Mouse (Mus musculus) stomach, embryonic 15.5 days (tissue): Measurements from ENCODE around the gene Celf2. TPM values are rescaled to one million over a fixed set of nuclear protein-coding genes. Genes with fewer than 3 reads are reported as not detected.

Experiments
- ATAC-seq: fragments of 200-750 bp; cut with Nextera tagmentation; 2 replicates; pipeline ENCODE4 v1.8.0; 2017; ENCODE audit warnings: low read depth, moderate number of reproducible peaks, moderate TSS enrichment; ENCODE audit not compliant: insufficient read depth, low FRiP score
- H3K27ac ChIP-seq: fragments of 300-500 bp; sonication (generic); 2 replicates; pipeline ENCODE4 v1.5.1; 2015; ENCODE audit warnings: mild to moderate bottlenecking, inconsistent platforms
- H3K27me3 ChIP-seq: fragments of 300-500 bp; sonication (generic); replicated peaks from 2 replicates; pipeline ENCODE4 v1.6.1; 2015; ENCODE audit warnings: inconsistent platforms
- H3K36me3 ChIP-seq: fragments of 300-500 bp; sonication (generic); 2 replicates; pipeline ENCODE4 v1.6.1; 2015; ENCODE audit warnings: inconsistent platforms
- H3K4me1 ChIP-seq: fragments of 300-500 bp; sonication (generic); 2 replicates; pipeline ENCODE4 v1.6.1; 2015; ENCODE audit warnings: inconsistent platforms
- H3K4me2 ChIP-seq: fragments of 300-500 bp; sonication (generic); 2 replicates; pipeline ENCODE4 v1.6.1; 2015; ENCODE audit warnings: mild to moderate bottlenecking, inconsistent platforms
- H3K4me3 ChIP-seq: fragments of 300-500 bp; sonication (generic); replicated peaks from 2 replicates; pipeline ENCODE4 v1.5.1; 2015; ENCODE audit warnings: inconsistent platforms
- H3K9ac ChIP-seq: fragments of 300-500 bp; sonication (generic); 2 replicates; pipeline ENCODE4 v1.6.1; 2015; ENCODE audit warnings: inconsistent platforms
- H3K9me3 ChIP-seq: fragments of 300-500 bp; sonication (generic); 2 replicates; pipeline ENCODE4 v1.6.1; 2016; ENCODE audit warnings: inconsistent platforms
- WGBS: fragments of 180-500 bp; shearing (Covaris S2); methylation state at CpG from one replicate; pipeline ENCODE4 v1.1.7; 2015; 5-methylcytosine and 5-hydroxymethylcytosine counted together
- polyA plus RNA-seq: library from polyadenylated mRNA; unstranded; fragments of >200 nt; fragmentation: Nextera tagmentation; extraction: Ambion mirVana; gene quantifications from 2 replicates; pipeline ENCODE4 v1.2.1, GENCODE M21; 2015

Celf2 gene
- polyA plus RNA-seq, 1 experiment from 2014 or later: 55.9 TPM

GRCm38 (mm10) chr2:6849388-6849787 is 660.0 kb downstream of the Celf2 start:
- Histone ChIP-seq H3K9me3 (no peaks in the 10 kb centered on the region), H3K27me3 (no peaks in the 10 kb centered on the region), H3K36me3 (no peaks in the 10 kb centered on the region), H3K27ac (no peak overlapping the region), H3K4me3 (no peak overlapping the region), H3K4me2 (no peak overlapping the region), H3K4me1 (no peaks in the 10 kb centered on the region), H3K9ac (no peak overlapping the region)
- no peak for ATAC-seq
- WGBS: 42% methylated on average over 3 of the region's 3 CpGs

- H3K27me3 ChIP-seq: no peaks in the 10 kb centered on the region
- H3K4me3 ChIP-seq: no peak overlapping the region
- no peak overlapping the region for H3K27ac ChIP-seq
- no peaks in the 10 kb centered on the region for H3K36me3 ChIP-seq
- H3K9ac ChIP-seq: no peak overlapping the region
- no peak for ATAC-seq
- no peaks in the 10 kb centered on the region for H3K9me3 ChIP-seq
- no peak overlapping the region for H3K4me2 ChIP-seq
- WGBS: 85% methylated on average over 6 of the region's 6 CpGs
- no peaks in the 10 kb centered on the region for H3K4me1 ChIP-seq
These were observed 679.3 kb downstream of the Celf2 start for GRCm38 (mm10) chr2:6830021-6830420.

GRCm38 (mm10) chr2:6827583-6827982 is 681.8 kb downstream of the Celf2 start:
- Histone ChIP-seq H3K9ac (no peak overlapping the region), H3K4me1 (no peaks in the 10 kb centered on the region), H3K4me3 (no peak overlapping the region), H3K27ac (no peak overlapping the region), H3K9me3 (no peaks in the 10 kb centered on the region), H3K36me3 (no peaks in the 10 kb centered on the region), H3K4me2 (no peak overlapping the region), H3K27me3 (no peaks in the 10 kb centered on the region)
- ATAC-seq: no peak
- WGBS: 56% methylated on average over 2 of the region's 2 CpGs

GRCm38 (mm10) chr2:6823021-6823420 is 686.3 kb downstream of the Celf2 start:
- WGBS: 71% methylated on average over 1 of the region's 1 CpGs
- Histone ChIP-seq H3K4me3 (no peak overlapping the region), H3K36me3 (no peaks in the 10 kb centered on the region), H3K9me3 (no peaks in the 10 kb centered on the region), H3K9ac (no peak overlapping the region), H3K4me2 (no peak overlapping the region), H3K4me1 (no peaks in the 10 kb centered on the region), H3K27me3 (no peaks in the 10 kb centered on the region), H3K27ac (no peak overlapping the region)
- no peak for ATAC-seq

- no peak for ATAC-seq
- no peaks in the 10 kb centered on the region for H3K4me1 ChIP-seq
- WGBS: 75% methylated on average over 2 of the region's 2 CpGs
- no peaks in the 10 kb centered on the region for H3K9me3 ChIP-seq
- no peak overlapping the region for H3K4me2 ChIP-seq
- H3K9ac ChIP-seq: no peak overlapping the region
- no peak overlapping the region for H3K4me3 ChIP-seq
- no peaks in the 10 kb centered on the region for H3K27me3 ChIP-seq
- no peak overlapping the region for H3K27ac ChIP-seq
- H3K36me3 ChIP-seq: no peaks in the 10 kb centered on the region
These were observed 687.8 kb downstream of the Celf2 start for GRCm38 (mm10) chr2:6821593-6821992.

GRCm38 (mm10) chr2:6815281-6815680 is 694.1 kb downstream of the Celf2 start:
- H3K4me1 ChIP-seq: no peaks in the 10 kb centered on the region
- no peak overlapping the region for H3K4me2 ChIP-seq
- H3K27me3 ChIP-seq: no peaks in the 10 kb centered on the region
- 73% methylated on average over 2 of the region's 2 CpGs for WGBS
- H3K27ac ChIP-seq: no peak overlapping the region
- H3K36me3 ChIP-seq: no peaks in the 10 kb centered on the region
- no peak overlapping the region for H3K4me3 ChIP-seq
- no peaks in the 10 kb centered on the region for H3K9me3 ChIP-seq
- H3K9ac ChIP-seq: no peak overlapping the region
- no peak for ATAC-seq

- Histone ChIP-seq H3K4me3 (no peak overlapping the region), H3K9ac (no peak overlapping the region), H3K4me1 (no peaks in the 10 kb centered on the region), H3K27me3 (no peaks in the 10 kb centered on the region), H3K4me2 (no peak overlapping the region), H3K27ac (no peak overlapping the region), H3K36me3 (no peaks in the 10 kb centered on the region), H3K9me3 (no peaks in the 10 kb centered on the region)
- 62% methylated on average over 1 of the region's 1 CpGs for WGBS
- ATAC-seq: no peak
These were observed 700.6 kb downstream of the Celf2 start for GRCm38 (mm10) chr2:6808736-6809135.

- H3K27ac ChIP-seq: no peak overlapping the region
- H3K36me3 ChIP-seq: no peaks in the 10 kb centered on the region
- ATAC-seq: no peak
- no peaks in the 10 kb centered on the region for H3K9me3 ChIP-seq
- H3K9ac ChIP-seq: no peak overlapping the region
- H3K27me3 ChIP-seq: no peaks in the 10 kb centered on the region
- H3K4me3 ChIP-seq: no peak overlapping the region
- WGBS: 80% methylated on average over 5 of the region's 5 CpGs
- H3K4me2 ChIP-seq: no peak overlapping the region
- no peaks in the 10 kb centered on the region for H3K4me1 ChIP-seq
These were observed 712.6 kb downstream of the Celf2 start for GRCm38 (mm10) chr2:6796754-6797153.

- Histone ChIP-seq H3K4me2 (no peak overlapping the region), H3K9ac (no peak overlapping the region), H3K4me3 (no peak overlapping the region), H3K4me1 (no peaks in the 10 kb centered on the region), H3K27me3 (no peaks in the 10 kb centered on the region), H3K27ac (no peak overlapping the region), H3K36me3 (no peaks in the 10 kb centered on the region), H3K9me3 (no peaks in the 10 kb centered on the region)
- ATAC-seq: no peak
- WGBS: 65% methylated on average over 5 of the region's 5 CpGs
These were observed 713.3 kb downstream of the Celf2 start for GRCm38 (mm10) chr2:6795995-6796588.

GRCm38 (mm10) chr2:6794858-6795257 is 714.5 kb downstream of the Celf2 start:
- 70% methylated on average over 7 of the region's 7 CpGs for WGBS

GRCm38 (mm10) chr2:6790876-6791275 is 718.5 kb downstream of the Celf2 start:
- H3K4me3 ChIP-seq: no peak overlapping the region
- no peaks in the 10 kb centered on the region for H3K4me1 ChIP-seq
- no peaks in the 10 kb centered on the region for H3K36me3 ChIP-seq
- ATAC-seq: no peak
- H3K9me3 ChIP-seq: no peaks in the 10 kb centered on the region
- H3K27ac ChIP-seq: no peak overlapping the region
- H3K4me2 ChIP-seq: no peak overlapping the region
- 86% methylated on average over 2 of the region's 2 CpGs for WGBS
- H3K9ac ChIP-seq: no peak overlapping the region
- no peaks in the 10 kb centered on the region for H3K27me3 ChIP-seq

More at GRCm38 (mm10) chr2:6794858-6795257, 714.5 kb downstream of the Celf2 start:
- no peak overlapping the region for H3K4me3 ChIP-seq
- no peak overlapping the region for H3K9ac ChIP-seq
- no peak for ATAC-seq
- H3K9me3 ChIP-seq: no peaks in the 10 kb centered on the region
- no peaks in the 10 kb centered on the region for H3K36me3 ChIP-seq
- no peaks in the 10 kb centered on the region for H3K4me1 ChIP-seq
- H3K27ac ChIP-seq: no peak overlapping the region
- no peak overlapping the region for H3K4me2 ChIP-seq
- no peaks in the 10 kb centered on the region for H3K27me3 ChIP-seq

- Histone ChIP-seq H3K4me1 (no peaks in the 10 kb centered on the region), H3K4me3 (no peak overlapping the region), H3K4me2 (no peak overlapping the region), H3K27ac (no peak overlapping the region), H3K9ac (no peak overlapping the region), H3K9me3 (no peaks in the 10 kb centered on the region), H3K27me3 (no peaks in the 10 kb centered on the region), H3K36me3 (no peaks in the 10 kb centered on the region)
- no peak for ATAC-seq
- 62% methylated on average over 3 of the region's 3 CpGs for WGBS
These were observed 722.7 kb downstream of the Celf2 start for GRCm38 (mm10) chr2:6786494-6787144.
